Mouse (Mus musculus) forelimb bud, embryonic 11.5 days (tissue): Measurements from ENCODE around the gene Spag4.
"Not testable (repeated sequence)": the region's sequence is repeated elsewhere in the genome, so short reads cannot be mapped to it uniquely, and the experiment has no call there.

Experiments
- DNase-seq: peaks from one replicate; pipeline ENCODE4 v3.0.0-alpha.2; 2012; ENCODE audit warnings: low read depth, low spot score

Spag4 gene

DNA sequence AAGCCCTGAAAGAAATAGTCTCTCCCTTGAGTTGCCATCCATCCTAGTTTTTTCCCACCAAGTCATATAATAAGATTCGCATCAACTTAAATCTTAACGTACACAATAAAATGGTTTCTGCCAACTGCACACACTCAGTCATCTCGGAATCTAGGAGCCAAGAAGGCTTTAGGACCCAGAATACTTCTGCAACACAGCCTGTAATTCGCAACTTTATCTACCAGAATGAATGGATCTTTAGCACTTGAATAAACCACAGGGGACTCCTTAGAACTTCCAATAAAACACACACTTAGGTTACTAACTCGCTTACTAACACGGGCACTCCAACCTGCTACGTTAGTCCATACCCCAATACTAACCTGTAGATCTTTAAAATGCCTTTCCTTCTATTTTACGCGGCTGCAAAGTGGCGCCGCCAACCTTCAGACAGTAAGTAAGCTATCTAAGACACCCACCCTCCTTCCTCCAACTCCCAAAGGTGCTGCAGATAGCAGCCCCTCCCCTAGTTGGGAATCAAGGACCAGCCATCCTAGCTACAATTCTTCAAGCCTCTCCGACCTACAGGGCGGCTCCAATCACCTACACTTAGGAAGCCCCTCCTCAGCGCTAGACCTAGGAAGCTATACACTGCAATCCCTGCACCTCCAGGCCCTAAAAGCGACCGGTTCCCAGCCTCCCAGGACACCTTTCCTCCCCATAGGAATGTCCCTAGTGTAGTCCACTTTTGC, 45.8 kb downstream of the Spag4 start:
- peak; percentile 34 for DNase-seq

DNA sequence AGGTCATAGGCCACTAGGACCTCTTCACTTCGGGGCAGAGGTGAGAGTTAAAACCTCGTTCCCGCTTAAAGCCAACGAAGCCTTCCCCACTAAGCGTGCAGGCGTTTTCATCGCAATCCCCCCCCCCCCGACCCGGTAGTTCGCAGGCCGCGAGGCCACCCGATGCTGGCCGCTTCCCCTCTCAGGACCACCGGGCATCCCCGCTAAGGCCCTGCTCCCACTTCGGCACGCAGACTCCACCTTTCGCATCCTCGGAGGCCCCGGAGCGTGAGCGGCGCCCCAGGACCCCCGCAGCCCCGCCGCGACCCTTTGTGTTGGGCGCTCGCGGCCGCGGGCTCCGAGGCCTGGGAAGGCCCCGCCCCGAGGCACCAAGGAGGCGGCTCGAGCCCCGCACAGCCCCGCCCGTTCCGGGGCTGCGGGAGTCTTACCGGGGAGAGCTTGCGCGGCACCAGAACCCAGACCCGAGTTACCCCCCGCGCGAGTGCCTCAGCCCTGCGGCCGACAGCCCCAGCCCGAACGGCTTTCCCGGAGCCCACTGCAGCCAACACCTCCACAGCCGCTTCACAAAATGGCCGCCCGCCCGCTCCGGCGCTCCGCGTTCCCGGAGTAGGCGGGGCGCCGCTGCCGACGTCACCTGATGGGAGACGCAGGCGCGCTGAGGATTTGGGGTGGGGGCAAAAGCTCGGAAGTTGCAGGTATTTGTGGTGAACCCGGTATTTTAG, 46.5 kb downstream of the Spag4 start, which contains the start of the genes Cpne1 and Rbm12:
Gene Cpne1 (minus strand): TSS at position 608 of the 722 bp plus-strand sequence.
Gene Rbm12 (minus strand): TSS at position 621 of the 722 bp plus-strand sequence.
- peak; percentile 93 for DNase-seq

DNA sequence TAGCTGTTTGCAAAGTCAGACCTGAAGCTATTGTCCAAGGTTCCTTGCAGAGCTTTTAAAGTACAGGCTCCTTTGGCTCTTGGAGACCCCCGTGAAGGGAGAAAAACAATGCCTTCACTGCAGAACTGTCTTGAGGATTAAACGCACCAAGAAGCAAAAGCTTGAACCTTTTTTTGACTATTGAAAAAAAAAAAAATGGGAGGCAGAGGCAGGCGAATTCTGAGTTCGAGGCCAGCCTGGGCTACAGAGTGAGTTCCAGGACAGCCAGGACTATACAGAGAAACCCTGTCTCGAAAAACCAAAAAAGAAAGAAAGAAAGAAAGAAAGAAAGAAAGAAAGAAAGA, 47.1 kb downstream of the Spag4 start:
- not testable (repeated sequence) for DNase-seq

DNA sequence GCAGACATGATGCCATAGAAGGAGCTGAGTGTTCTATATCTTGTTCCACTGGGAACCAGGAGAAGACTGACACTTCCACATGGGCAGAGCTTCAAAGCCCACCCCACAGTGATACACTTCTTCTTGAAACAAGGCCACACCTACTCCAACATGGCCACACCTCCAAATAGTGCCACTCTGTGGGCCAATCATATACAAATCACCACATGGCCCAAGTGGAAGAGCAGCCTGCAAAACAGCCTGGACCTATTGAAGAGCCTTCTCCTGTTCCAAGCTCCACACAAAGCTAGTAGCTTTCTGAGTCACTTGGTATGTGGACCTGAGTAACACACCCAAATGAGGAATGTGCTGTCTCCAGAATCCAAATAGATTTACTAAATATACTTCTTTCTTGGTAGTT, 54.6 kb downstream of the Spag4 start:
- no peak for DNase-seq
